Mouse (Mus musculus) lung, postnatal 0 days (tissue): Measurements from ENCODE around the gene Ggt5. TPM values are rescaled to one million over a fixed set of nuclear protein-coding genes. Genes with fewer than 3 reads are reported as not detected.

Experiments used
- ATAC-seq: fragments of 200-750 bp; cut with Nextera tagmentation; 2 replicates; pipeline ENCODE4 v1.8.0; 2017; ENCODE audit warnings: moderate library complexity
- DNase-seq: peaks from one replicate; pipeline ENCODE4 v3.0.0-alpha.2; 2016; ENCODE audit warnings: low spot score
- H3K27ac ChIP-seq: fragments of 300-500 bp; sonication (generic); 2 replicates; pipeline ENCODE4 v1.5.1; 2014; ENCODE audit warnings: antibody characterized with exemption, mild to moderate bottlenecking, low read length, mixed read lengths
- H3K27me3 ChIP-seq: fragments of 300-500 bp; sonication (generic); replicated peaks from 2 replicates; pipeline ENCODE4 v1.6.1; 2014; ENCODE audit warnings: low read length, mixed read lengths; ENCODE audit not compliant: insufficient read depth
- H3K36me3 ChIP-seq: fragments of 300-500 bp; sonication (generic); 2 replicates; pipeline ENCODE4 v1.6.1; 2014; ENCODE audit warnings: low read length, mixed read lengths; ENCODE audit not compliant: insufficient read depth
- H3K4me1 ChIP-seq: fragments of 300-500 bp; sonication (generic); 2 replicates; pipeline ENCODE4 v1.6.1; 2014; ENCODE audit warnings: antibody characterized with exemption, low read depth, low read length, mixed read lengths; ENCODE audit not compliant: insufficient read depth
- H3K4me2 ChIP-seq: fragments of 300-500 bp; sonication (generic); replicated peaks from 2 replicates; pipeline ENCODE4 v1.6.1; 2014; ENCODE audit warnings: low read depth, mild to moderate bottlenecking, low read length, moderate library complexity, mixed read lengths
- H3K4me3 ChIP-seq: fragments of 300-500 bp; sonication (generic); 2 replicates; pipeline ENCODE4 v1.5.1; 2014; ENCODE audit warnings: low read depth, low read length
- H3K9ac ChIP-seq: fragments of 300-500 bp; sonication (generic); replicated peaks from 2 replicates; pipeline ENCODE4 v1.6.1; 2014; ENCODE audit warnings: low read depth, mild to moderate bottlenecking
- H3K9me3 ChIP-seq: fragments of 300-500 bp; sonication (generic); 2 replicates; pipeline ENCODE4 v1.6.1; 2016; ENCODE audit warnings: low read length, mixed read lengths
- CTCF ChIP-seq: IDR thresholded peaks from 2 replicates; pipeline ENCODE4 v1.5.1; 2016; ENCODE audit warnings: antibody characterized with exemption, mild to moderate bottlenecking
- EP300 ChIP-seq: IDR thresholded peaks from 2 replicates; pipeline ENCODE4 v1.6.1; 2016; ENCODE audit warnings: antibody characterized with exemption, mild to moderate bottlenecking, control low read depth
- WGBS: fragments of 180-500 bp; shearing (Covaris S2); extraction: QIAGEN DNeasy Blood & Tissue Kit; methylation state at CpG from one replicate; pipeline ENCODE4 v1.1.7; 2014; 5-methylcytosine and 5-hydroxymethylcytosine counted together
- polyA plus RNA-seq: library from polyadenylated mRNA; unstranded; fragments of >200 nt; fragmentation: Nextera tagmentation; extraction: Ambion mirVana; gene quantifications from 2 replicates; pipeline ENCODE4 v1.2.1, GENCODE M21; 2015

Ggt5 gene
- polyA plus RNA-seq, 1 experiment from 2014 or later: 3.4 TPM

GRCm38 (mm10) chr10:75634610-75635009 is 45.5 kb downstream of the Ggt5 start:
- Histone ChIP-seq H3K4me1 (no peaks in the 10 kb centered on the region), H3K27ac (no peak overlapping the region), H3K27me3 (no peaks in the 10 kb centered on the region), H3K9me3 (no peaks in the 10 kb centered on the region), H3K9ac (no peak overlapping the region), H3K4me2 (no peak overlapping the region), H3K4me3 (no peak overlapping the region), H3K36me3 (no peaks in the 10 kb centered on the region)
- 94% methylated on average over 8 of the region's 8 CpGs for WGBS
- DNase-seq (no peak), ATAC-seq (no peak)
- TF ChIP-seq CTCF: no peak
- TF ChIP-seq EP300: no peak

GRCm38 (mm10) chr10:75635019-75635692 is 46.0 kb downstream of the Ggt5 start:
- Histone ChIP-seq H3K36me3 (no peaks in the 10 kb centered on the region), H3K9me3 (no peaks in the 10 kb centered on the region), H3K9ac (no peak overlapping the region), H3K4me2 (no peak overlapping the region), H3K4me1 (no peaks in the 10 kb centered on the region), H3K4me3 (no peak overlapping the region), H3K27me3 (no peaks in the 10 kb centered on the region), H3K27ac (no peak overlapping the region)
- DNase-seq (no peak), ATAC-seq (no peak)
- TF ChIP-seq CTCF (no peak), EP300 (no peak)
- WGBS: 66% methylated on average over 14 of the region's 14 CpGs

- H3K4me1 ChIP-seq: no peaks in the 10 kb centered on the region
- H3K36me3 ChIP-seq: no peaks in the 10 kb centered on the region
- H3K9me3 ChIP-seq: no peaks in the 10 kb centered on the region
- no peaks in the 10 kb centered on the region for H3K27me3 ChIP-seq
- no peak overlapping the region for H3K27ac ChIP-seq
- no peak overlapping the region for H3K4me3 ChIP-seq
- 4% methylated on average over 9 of the region's 9 CpGs for WGBS
- ATAC-seq (peak; percentile 31), DNase-seq (peak; percentile 90)
- TF ChIP-seq CTCF: peak; percentile 98
- TF ChIP-seq EP300: no peak
- no peak overlapping the region for H3K9ac ChIP-seq
- H3K4me2 ChIP-seq: no peak overlapping the region
Measured at GRCm38 (mm10) chr10:75635693-75636055, 46.5 kb downstream of the Ggt5 start.

GRCm38 (mm10) chr10:75636084-75636786 is 47.1 kb downstream of the Ggt5 start:
- Histone ChIP-seq H3K4me1 (no peaks in the 10 kb centered on the region), H3K27me3 (no peaks in the 10 kb centered on the region), H3K9me3 (no peaks in the 10 kb centered on the region), H3K4me3 (no peak overlapping the region), H3K9ac (no peak overlapping the region), H3K4me2 (no peak overlapping the region), H3K36me3 (no peaks in the 10 kb centered on the region), H3K27ac (no peak overlapping the region)
- ATAC-seq (no peak), DNase-seq (no peak)
- 88% methylated on average over 12 of the region's 12 CpGs for WGBS
- TF ChIP-seq EP300 (no peak), CTCF (no peak)

- Histone ChIP-seq H3K9me3 (no peaks in the 10 kb centered on the region), H3K9ac (no peak overlapping the region), H3K4me2 (no peak overlapping the region), H3K27me3 (no peaks in the 10 kb centered on the region), H3K4me1 (peaks cover under 1% of the 10 kb centered on the region; the same call in 1 of the 2 replicates), H3K36me3 (no peaks in the 10 kb centered on the region), H3K27ac (no peak overlapping the region), H3K4me3 (no peak overlapping the region)
- DNase-seq (no peak), ATAC-seq (no peak)
- no peak for TF ChIP-seq EP300
- WGBS: 86% methylated on average over 10 of the region's 11 CpGs
Measured at GRCm38 (mm10) chr10:75637711-75638110, 48.6 kb downstream of the Ggt5 start.

- DNase-seq (no peak), ATAC-seq (no peak)
- H3K4me3 ChIP-seq: no peak overlapping the region
- no peaks in the 10 kb centered on the region for H3K36me3 ChIP-seq
- H3K27ac ChIP-seq: no peak overlapping the region
- peaks cover 7% of the 10 kb centered on the region; the same call in 1 of the 2 replicates for H3K4me1 ChIP-seq
- WGBS: 84% methylated on average over 7 of the region's 7 CpGs
- H3K9me3 ChIP-seq: no peaks in the 10 kb centered on the region
- H3K4me2 ChIP-seq: no peak overlapping the region
- no peaks in the 10 kb centered on the region for H3K27me3 ChIP-seq
- H3K9ac ChIP-seq: no peak overlapping the region
- no peak for TF ChIP-seq EP300
- TF ChIP-seq CTCF: no peak
Measured at GRCm38 (mm10) chr10:75641721-75642222, 52.6 kb downstream of the Ggt5 start.
